Mouse (Mus musculus): Measurements from ENCODE around the gene Ninj2. TPM values are rescaled to one million over a fixed set of nuclear protein-coding genes. Genes with fewer than 3 reads are reported as not detected.
A peak's percentile ranks its signal among the peaks of the same experiment; 100 is the strongest.

Gene Ninj2
- polyA plus RNA-seq (2016; fragmentation: Nextera tagmentation; extraction: Ambion mirVana), result 0.31 TPM in 1 of 2 replicates, not detected in the other

DNA sequence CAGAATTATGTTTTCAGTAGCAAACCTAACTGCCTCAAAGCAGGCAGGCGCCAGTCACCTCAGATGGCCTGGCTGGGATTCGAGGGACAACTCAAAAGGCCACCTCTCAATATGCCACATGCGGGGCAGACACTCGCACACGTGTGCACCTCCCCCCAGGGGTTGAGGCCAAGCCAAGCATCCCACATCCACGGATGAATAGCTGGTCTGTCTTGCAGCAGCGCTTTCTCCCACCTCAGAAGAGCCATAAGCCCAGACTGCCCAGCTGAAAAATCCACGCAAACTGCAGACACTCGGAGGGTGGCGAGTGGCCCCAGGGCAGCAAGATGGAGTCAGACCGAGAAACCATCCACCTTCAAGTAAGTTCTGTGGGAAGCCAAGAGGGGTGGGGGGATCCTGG is at the start of gene Ninj2:
Gene Ninj2, plus strand, starts transcription at position 251 of the 400 bp plus-strand sequence.
- Histone ChIP-seq H3K27me3 (ENCODE audit: low read depth, poor library complexity, severe bottlenecking) (no peaks in the 10 kb centered on the region), H3K4me1 (peaks cover 20% of the 10 kb centered on the region), H3K27ac (peak within 1 kb of the TSS; percentile 25; the same call in 1 of the 2 replicates), H3K9me3 (replicated peaks) (no peaks in the 10 kb centered on the region), H3K36me3 (no peaks in the 10 kb centered on the region), H3K4me3 (no peak within 1 kb of the TSS)
- 82% methylated on average over 11 of the region's 11 CpGs for WGBS
- no peak for DNase-seq (ENCODE audit: low spot score)

DNA sequence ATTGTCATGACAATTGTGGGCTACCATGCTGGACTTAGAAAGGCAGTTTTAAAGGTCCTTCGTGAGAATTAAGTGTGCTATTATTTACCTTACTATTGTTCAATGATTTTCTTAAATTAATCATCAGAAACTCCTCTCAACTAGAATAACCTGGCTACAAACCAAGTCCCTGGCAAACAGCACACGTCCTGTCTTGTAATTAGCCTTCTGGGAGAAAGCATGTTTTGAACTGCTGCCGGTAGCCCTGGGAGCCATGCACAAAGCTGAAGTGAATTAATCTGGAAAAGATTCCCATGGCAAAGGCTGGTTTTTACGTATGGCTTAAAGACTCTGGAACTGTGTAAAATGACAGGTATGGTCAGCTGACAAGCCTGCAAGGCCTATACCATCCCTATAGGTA is 47.7 kb upstream of the Ninj2 start:
- Histone ChIP-seq H3K4me1 (no peaks in the 10 kb centered on the region), H3K9me3 (replicated peaks) (no peaks in the 10 kb centered on the region), H3K4me3 (no peak overlapping the region), H3K27ac (no peak overlapping the region), H3K36me3 (no peaks in the 10 kb centered on the region), H3K27me3 (ENCODE audit: low read depth, poor library complexity, severe bottlenecking) (no peaks in the 10 kb centered on the region)
- DNase-seq (ENCODE audit: low spot score), result no peak
- WGBS, result 86% methylated on average over 4 of the region's 4 CpGs

DNA sequence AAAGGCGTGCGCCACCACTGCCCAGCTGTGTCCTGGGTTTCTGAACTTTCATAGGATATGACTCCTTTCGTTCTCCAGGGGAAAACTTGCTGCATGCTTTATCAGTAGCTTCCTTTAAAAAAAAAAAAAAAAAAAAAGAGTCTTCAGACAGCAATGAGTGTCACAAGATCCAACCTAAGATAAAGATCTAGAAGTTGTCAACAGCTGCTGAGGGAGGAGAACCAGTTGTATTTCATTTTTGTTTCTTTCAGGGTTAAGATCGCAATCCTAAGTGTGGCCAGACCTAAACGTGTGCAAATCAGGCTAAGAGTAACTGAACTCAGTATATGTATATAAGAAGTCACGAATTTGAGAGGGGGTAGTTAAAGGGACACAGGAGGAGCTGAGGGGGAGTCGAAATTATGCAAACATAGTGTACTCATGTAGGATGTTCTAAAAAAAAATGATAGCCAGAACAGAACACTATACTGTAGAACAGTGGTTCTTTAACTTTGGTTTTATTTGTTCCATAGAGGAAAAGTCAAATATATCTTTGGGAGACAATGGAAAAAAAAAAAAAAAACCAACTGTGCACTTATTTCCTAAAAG is 45.4 kb upstream of the Ninj2 start:
- no peaks in the 10 kb centered on the region for H3K36me3 ChIP-seq
- H3K4me1 ChIP-seq, result no peaks in the 10 kb centered on the region
- no peak for DNase-seq (ENCODE audit: low spot score)
- H3K9me3 ChIP-seq (replicated peaks), result no peaks in the 10 kb centered on the region
- no peak overlapping the region for H3K27ac ChIP-seq
- no peaks in the 10 kb centered on the region for H3K27me3 ChIP-seq (ENCODE audit: low read depth, poor library complexity, severe bottlenecking)
- H3K4me3 ChIP-seq, result no peak overlapping the region
- 80% methylated on average over 7 of the region's 7 CpGs for WGBS

DNA sequence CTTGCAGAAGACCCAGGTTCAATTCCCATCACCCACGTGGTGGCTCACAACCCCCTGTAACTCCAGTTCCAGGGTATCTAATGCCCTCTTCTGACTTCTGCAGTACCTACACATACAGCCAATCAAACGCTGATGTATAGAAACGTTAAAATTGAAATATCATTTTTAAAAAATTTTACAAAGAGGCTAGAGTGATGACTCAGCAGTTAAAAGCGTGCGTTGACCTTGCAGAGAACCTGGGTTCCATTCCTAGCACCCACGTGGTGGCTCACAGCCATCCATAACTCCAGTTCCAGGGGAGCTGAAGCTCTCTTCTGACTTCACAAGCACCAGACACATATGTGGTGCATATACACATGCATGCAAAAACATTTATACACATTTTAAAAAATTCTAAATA is 38.7 kb upstream of the Ninj2 start:
- Histone ChIP-seq H3K9me3 (replicated peaks) (no peaks in the 10 kb centered on the region), H3K36me3 (no peaks in the 10 kb centered on the region), H3K27ac (no peak overlapping the region), H3K4me3 (no peak overlapping the region), H3K4me1 (no peaks in the 10 kb centered on the region), H3K27me3 (ENCODE audit: low read depth, poor library complexity, severe bottlenecking) (no peaks in the 10 kb centered on the region)
- DNase-seq (ENCODE audit: low spot score), result no peak
- 85% methylated on average over 6 of the region's 6 CpGs for WGBS

DNA sequence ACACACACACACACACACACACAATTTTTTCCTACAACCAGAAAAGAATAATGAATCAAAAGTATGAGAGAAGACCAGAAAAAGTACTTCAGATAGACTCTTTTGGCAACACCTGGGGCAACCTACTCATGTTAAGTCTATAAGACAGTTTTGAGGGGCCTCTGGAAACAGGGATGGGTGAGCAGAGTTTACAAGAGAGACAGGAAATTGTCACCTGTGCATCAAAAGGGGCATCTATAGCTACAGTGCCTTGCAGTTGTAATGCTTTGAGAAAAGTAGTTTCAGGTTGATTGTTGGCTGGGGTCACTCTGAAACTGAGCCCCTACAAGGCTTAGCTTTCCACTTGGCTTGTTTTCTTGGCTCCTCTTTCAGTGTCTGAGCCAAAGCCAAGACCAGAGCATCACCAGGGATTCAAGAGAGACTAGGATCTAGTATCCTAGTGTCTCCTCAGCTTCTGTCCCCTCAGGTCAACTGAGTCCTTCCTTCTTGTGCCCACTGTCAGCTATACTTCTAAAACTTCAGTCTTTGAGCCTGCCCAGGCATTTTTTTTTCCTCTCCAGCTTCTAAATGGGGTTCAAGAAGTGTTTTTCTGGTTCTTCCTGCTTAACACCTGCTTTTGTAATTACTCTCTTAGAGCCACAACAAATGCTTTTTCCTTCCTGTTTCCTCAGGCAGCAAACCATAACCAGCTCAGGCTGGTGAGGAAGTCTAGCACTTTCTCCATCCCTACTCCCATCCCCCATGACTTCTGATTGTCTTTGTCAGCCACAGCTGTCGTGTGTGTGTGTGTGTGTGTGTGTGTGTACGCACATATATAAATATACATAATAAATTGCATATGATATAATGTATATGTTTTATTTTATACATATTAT is 37.2 kb upstream of the Ninj2 start:
- no peaks in the 10 kb centered on the region for H3K4me1 ChIP-seq
- no peaks in the 10 kb centered on the region for H3K36me3 ChIP-seq
- no peaks in the 10 kb centered on the region for H3K27me3 ChIP-seq (ENCODE audit: low read depth, poor library complexity, severe bottlenecking)
- DNase-seq (ENCODE audit: low spot score), result no peak
- no peak overlapping the region for H3K27ac ChIP-seq
- H3K4me3 ChIP-seq, result no peak overlapping the region
- H3K9me3 ChIP-seq (replicated peaks), result no peaks in the 10 kb centered on the region
- WGBS, result 72% methylated on average over 2 of the region's 2 CpGs

DNA sequence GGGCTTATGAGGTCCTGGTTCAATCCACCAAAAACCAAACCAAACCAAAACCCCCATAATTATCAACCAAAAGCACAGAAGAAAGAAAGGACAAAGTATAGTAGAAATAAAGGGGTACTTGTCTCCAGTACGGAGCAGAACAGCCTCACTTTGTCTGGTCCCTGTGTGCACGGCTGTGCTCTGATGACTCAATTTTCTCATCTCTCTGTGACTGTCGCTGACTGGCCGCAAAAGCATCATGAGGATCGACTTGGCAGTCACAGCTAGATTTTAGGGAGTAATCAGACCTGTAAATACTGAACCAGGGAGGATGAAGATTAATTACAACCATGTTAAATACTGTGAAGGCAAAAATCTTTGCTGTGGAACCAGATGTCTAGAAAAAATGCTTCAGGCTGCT is 30.2 kb upstream of the Ninj2 start:
- DNase-seq (ENCODE audit: low spot score), result no peak
- 88% methylated on average over 5 of the region's 5 CpGs for WGBS
- Histone ChIP-seq H3K27me3 (ENCODE audit: low read depth, poor library complexity, severe bottlenecking) (no peaks in the 10 kb centered on the region), H3K4me1 (no peaks in the 10 kb centered on the region), H3K36me3 (no peaks in the 10 kb centered on the region), H3K9me3 (replicated peaks) (no peaks in the 10 kb centered on the region), H3K4me3 (no peak overlapping the region), H3K27ac (no peak overlapping the region)

DNA sequence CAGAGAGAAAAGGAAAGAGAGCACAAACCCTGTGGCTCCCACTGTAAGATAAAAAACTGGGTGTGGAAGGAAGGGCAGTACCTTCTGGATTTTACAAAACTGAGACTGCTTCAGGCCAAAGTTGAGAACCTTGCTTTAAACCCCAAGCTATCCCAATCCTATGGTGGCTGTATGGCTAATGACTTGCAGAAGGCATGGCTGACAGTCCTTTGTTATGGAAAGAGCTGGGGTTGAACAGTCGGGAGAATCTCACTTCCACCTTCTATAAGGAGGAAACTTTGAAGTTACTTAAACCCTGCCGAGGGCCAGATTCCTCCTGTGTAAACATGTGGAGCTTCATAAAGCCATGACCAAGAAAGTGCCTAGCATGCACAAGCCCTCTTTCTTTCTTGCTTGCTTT is 28.5 kb upstream of the Ninj2 start:
- H3K36me3 ChIP-seq, result no peaks in the 10 kb centered on the region
- no peak overlapping the region for H3K27ac ChIP-seq
- H3K9me3 ChIP-seq (replicated peaks), result no peaks in the 10 kb centered on the region
- H3K4me1 ChIP-seq, result no peaks in the 10 kb centered on the region
- 54% methylated on average over 2 of the region's 2 CpGs for WGBS
- DNase-seq (ENCODE audit: low spot score), result no peak
- H3K27me3 ChIP-seq (ENCODE audit: low read depth, poor library complexity, severe bottlenecking), result no peaks in the 10 kb centered on the region
- no peak overlapping the region for H3K4me3 ChIP-seq

DNA sequence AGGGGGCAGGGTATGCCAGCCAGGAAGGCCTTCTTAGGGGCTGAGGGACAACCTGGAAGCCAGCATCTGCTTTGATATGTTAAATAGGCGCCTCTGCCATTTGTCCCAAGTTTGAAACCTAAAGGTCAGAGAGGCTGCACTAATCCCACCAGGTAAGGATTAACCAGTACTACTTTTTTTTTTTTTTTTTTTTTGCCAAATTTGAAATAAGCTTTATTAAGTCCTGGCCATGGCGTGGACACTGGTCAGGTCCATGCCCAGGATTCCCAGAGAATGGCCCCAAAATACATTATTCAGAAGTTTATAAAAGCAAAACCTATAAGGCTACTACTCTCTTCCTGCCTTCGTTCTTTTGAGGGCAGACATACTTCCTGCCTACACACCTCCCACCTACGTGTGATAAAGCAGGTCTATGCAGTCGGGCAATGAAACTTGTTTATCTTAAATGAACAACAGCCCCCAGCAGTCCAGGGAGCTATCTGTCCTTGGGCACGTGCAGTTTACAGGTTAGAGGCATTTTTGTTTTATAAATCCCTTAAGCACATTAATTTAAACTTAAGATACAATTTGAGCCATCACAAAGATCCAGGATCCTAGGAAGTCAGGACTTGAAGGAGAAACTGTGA is 27.5 kb upstream of the Ninj2 start:
- Histone ChIP-seq H3K36me3 (no peaks in the 10 kb centered on the region), H3K9me3 (replicated peaks) (no peaks in the 10 kb centered on the region), H3K27ac (no peak overlapping the region), H3K27me3 (ENCODE audit: low read depth, poor library complexity, severe bottlenecking) (no peaks in the 10 kb centered on the region), H3K4me1 (no peaks in the 10 kb centered on the region), H3K4me3 (no peak overlapping the region)
- WGBS, result 66% methylated on average over 6 of the region's 6 CpGs
- DNase-seq (ENCODE audit: low spot score), result no peak

DNA sequence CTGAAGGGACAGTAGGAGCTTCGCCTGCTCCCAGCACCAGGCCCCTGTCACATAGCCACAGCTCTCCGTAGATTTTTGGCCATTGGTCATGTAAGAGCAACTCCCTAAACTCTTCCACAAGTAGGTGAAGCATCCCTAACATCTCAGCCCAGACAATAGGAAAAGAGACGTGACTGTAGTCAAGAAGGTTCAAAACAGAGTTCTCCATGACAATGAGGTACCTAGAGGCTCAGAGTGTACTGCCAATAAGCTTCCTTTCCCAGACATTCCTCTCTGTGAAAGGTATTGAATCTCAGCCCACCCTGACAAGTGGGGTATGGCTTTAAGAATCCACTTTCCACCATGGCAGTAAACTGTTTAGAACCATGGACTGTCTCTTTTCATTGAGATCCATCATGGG is 23.6 kb upstream of the Ninj2 start:
- no peak overlapping the region for H3K4me3 ChIP-seq
- no peaks in the 10 kb centered on the region for H3K36me3 ChIP-seq
- no peak for DNase-seq (ENCODE audit: low spot score)
- H3K27ac ChIP-seq, result no peak overlapping the region
- no peaks in the 10 kb centered on the region for H3K4me1 ChIP-seq
- no peaks in the 10 kb centered on the region for H3K27me3 ChIP-seq (ENCODE audit: low read depth, poor library complexity, severe bottlenecking)
- 87% methylated on average over 3 of the region's 3 CpGs for WGBS
- no peaks in the 10 kb centered on the region for H3K9me3 ChIP-seq (replicated peaks)

DNA sequence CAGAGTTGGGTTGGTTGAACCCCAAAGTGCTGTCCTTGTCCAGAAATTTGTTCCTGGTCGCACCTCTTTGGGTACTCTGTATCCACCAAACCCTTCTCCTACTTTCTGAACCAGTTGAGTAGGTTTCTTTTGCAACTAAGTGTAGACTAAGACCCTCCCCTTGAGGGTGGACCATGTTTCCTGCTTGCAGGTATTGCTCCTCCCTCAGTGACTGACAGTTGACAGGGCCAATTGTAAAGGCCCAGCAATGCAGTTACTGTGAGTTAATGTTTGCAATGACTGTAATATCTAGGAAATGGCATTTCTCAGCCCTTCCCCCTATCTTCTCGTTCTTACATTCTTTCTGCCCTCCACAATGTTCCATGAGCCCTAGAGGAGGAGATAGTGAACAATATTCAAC is 20.5 kb upstream of the Ninj2 start:
- H3K36me3 ChIP-seq, result no peaks in the 10 kb centered on the region
- no peak overlapping the region for H3K27ac ChIP-seq

DNA sequence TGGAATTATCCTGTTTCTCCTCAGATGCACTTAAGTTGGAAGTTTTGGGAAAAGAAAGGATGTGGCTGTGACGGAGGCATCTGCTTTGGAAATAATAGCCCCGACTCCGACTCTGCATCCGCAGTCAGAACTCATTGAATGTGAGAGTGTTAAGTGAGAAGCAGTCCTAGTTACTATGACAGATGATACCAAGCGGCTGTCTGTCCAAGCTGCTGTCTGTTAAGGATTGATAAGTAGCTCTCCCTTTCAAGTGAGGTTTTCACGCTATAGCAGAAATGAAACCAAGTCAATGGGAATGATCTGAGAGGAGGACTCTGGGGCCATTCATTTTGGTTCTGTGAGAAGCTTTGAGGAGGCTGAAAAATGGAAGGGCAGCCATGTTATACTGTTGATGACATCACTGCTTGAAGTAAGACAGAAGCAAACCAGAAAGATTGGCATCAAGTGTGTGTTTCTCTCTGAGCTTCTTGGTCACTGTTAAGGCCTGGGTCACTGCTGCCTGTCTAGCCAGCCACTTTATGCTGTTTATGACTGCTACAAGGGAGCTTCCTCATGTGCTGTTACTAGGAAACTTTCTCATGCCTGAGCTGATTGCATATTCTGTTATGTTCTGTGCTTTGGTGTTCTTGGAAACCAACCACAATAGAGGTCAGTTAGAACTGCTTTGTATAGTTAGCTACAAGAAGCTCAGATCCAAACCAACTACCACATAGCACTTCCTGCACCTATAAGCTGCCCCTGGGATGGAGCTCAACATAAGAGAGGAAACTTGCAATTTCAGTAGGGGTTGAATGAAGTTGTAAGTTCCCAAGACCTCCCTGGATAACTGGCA is 16.3 kb upstream of the Ninj2 start:
- no peaks in the 10 kb centered on the region for H3K36me3 ChIP-seq
- DNase-seq (ENCODE audit: low spot score), result no peak
- H3K27me3 ChIP-seq (ENCODE audit: low read depth, poor library complexity, severe bottlenecking), result no peaks in the 10 kb centered on the region
- no peak overlapping the region for H3K27ac ChIP-seq
- H3K9me3 ChIP-seq (replicated peaks), result no peaks in the 10 kb centered on the region
- H3K4me3 ChIP-seq, result no peak overlapping the region
- WGBS, result 90% methylated on average over 6 of the region's 6 CpGs
- no peaks in the 10 kb centered on the region for H3K4me1 ChIP-seq

More for the DNA sequence above, 20.5 kb upstream of the Ninj2 start:
- Histone ChIP-seq H3K4me3 (no peak overlapping the region), H3K27me3 (ENCODE audit: low read depth, poor library complexity, severe bottlenecking) (no peaks in the 10 kb centered on the region), H3K9me3 (replicated peaks) (no peaks in the 10 kb centered on the region), H3K4me1 (no peaks in the 10 kb centered on the region)
- WGBS, result 84% methylated on average over 2 of the region's 2 CpGs
- no peak for DNase-seq (ENCODE audit: low spot score)

DNA sequence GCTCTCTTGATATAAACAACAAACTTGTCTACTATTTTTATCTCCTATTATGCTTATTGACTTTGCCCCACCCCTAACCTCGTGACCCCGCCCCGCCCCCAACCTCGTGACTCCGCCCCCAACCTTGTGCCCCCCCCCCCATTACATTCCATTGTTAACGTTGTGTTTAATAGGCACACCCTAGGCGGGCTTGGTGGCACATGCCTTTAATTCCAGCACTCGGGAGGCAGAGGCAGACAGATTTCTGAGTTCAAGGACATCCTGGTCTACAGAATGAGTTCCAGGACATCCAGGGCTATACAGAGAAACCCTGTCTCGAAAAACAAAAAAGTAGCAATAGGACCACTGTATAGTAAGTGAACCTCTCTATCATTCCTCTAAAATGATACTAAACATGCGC is 13.6 kb upstream of the Ninj2 start:
- H3K27ac ChIP-seq, result no peak overlapping the region
- 86% methylated on average over 10 of the region's 10 CpGs for WGBS
- no peak for DNase-seq (ENCODE audit: low spot score)

More for the DNA sequence above, 13.6 kb upstream of the Ninj2 start:
- H3K9me3 ChIP-seq (replicated peaks), result no peaks in the 10 kb centered on the region
- no peaks in the 10 kb centered on the region for H3K36me3 ChIP-seq
- no peaks in the 10 kb centered on the region for H3K27me3 ChIP-seq (ENCODE audit: low read depth, poor library complexity, severe bottlenecking)
- H3K4me3 ChIP-seq, result no peak overlapping the region
- H3K4me1 ChIP-seq, result no peaks in the 10 kb centered on the region

Measured in limb, embryonic 10.5 days (tissue).